Mouse (Mus musculus) lung, postnatal 0 days (tissue): Measurements from ENCODE around the gene Fktn. TPM values are rescaled to one million over a fixed set of nuclear protein-coding genes. Genes with fewer than 3 reads are reported as not detected.

Experiments
- ATAC-seq: fragments of 200-750 bp; cut with Nextera tagmentation; 2 replicates; pipeline ENCODE4 v1.8.0; 2017; ENCODE audit warnings: moderate library complexity
- DNase-seq: peaks from one replicate; pipeline ENCODE4 v3.0.0-alpha.2; 2016; ENCODE audit warnings: low spot score
- H3K27ac ChIP-seq: fragments of 300-500 bp; sonication (generic); 2 replicates; pipeline ENCODE4 v1.5.1; 2014; ENCODE audit warnings: antibody characterized with exemption, mild to moderate bottlenecking, low read length, mixed read lengths
- H3K27me3 ChIP-seq: fragments of 300-500 bp; sonication (generic); replicated peaks from 2 replicates; pipeline ENCODE4 v1.6.1; 2014; ENCODE audit warnings: low read length, mixed read lengths; ENCODE audit not compliant: insufficient read depth
- H3K36me3 ChIP-seq: fragments of 300-500 bp; sonication (generic); 2 replicates; pipeline ENCODE4 v1.6.1; 2014; ENCODE audit warnings: low read length, mixed read lengths; ENCODE audit not compliant: insufficient read depth
- H3K4me1 ChIP-seq: fragments of 300-500 bp; sonication (generic); 2 replicates; pipeline ENCODE4 v1.6.1; 2014; ENCODE audit warnings: antibody characterized with exemption, low read depth, low read length, mixed read lengths; ENCODE audit not compliant: insufficient read depth
- H3K4me2 ChIP-seq: fragments of 300-500 bp; sonication (generic); replicated peaks from 2 replicates; pipeline ENCODE4 v1.6.1; 2014; ENCODE audit warnings: low read depth, mild to moderate bottlenecking, low read length, moderate library complexity, mixed read lengths
- H3K4me3 ChIP-seq: fragments of 300-500 bp; sonication (generic); 2 replicates; pipeline ENCODE4 v1.5.1; 2014; ENCODE audit warnings: low read depth, low read length
- H3K9ac ChIP-seq: fragments of 300-500 bp; sonication (generic); replicated peaks from 2 replicates; pipeline ENCODE4 v1.6.1; 2014; ENCODE audit warnings: low read depth, mild to moderate bottlenecking
- H3K9me3 ChIP-seq: fragments of 300-500 bp; sonication (generic); 2 replicates; pipeline ENCODE4 v1.6.1; 2016; ENCODE audit warnings: low read length, mixed read lengths
- CTCF ChIP-seq: IDR thresholded peaks from 2 replicates; pipeline ENCODE4 v1.5.1; 2016; ENCODE audit warnings: antibody characterized with exemption, mild to moderate bottlenecking
- EP300 ChIP-seq: IDR thresholded peaks from 2 replicates; pipeline ENCODE4 v1.6.1; 2016; ENCODE audit warnings: antibody characterized with exemption, mild to moderate bottlenecking, control low read depth
- WGBS: fragments of 180-500 bp; shearing (Covaris S2); extraction: QIAGEN DNeasy Blood & Tissue Kit; methylation state at CpG from one replicate; pipeline ENCODE4 v1.1.7; 2014; 5-methylcytosine and 5-hydroxymethylcytosine counted together
- polyA plus RNA-seq: library from polyadenylated mRNA; unstranded; fragments of >200 nt; fragmentation: Nextera tagmentation; extraction: Ambion mirVana; gene quantifications from 2 replicates; pipeline ENCODE4 v1.2.1, GENCODE M21; 2015

The Fktn gene
- polyA plus RNA-seq, 1 experiment from 2014 or later = 8.8 TPM

- ATAC-seq (no peak), DNase-seq (peak; percentile 25)
- Histone ChIP-seq H3K9ac (no peak overlapping the region), H3K4me2 (no peak overlapping the region), H3K27me3 (no peaks in the 10 kb centered on the region), H3K36me3 (no peaks in the 10 kb centered on the region), H3K4me1 (0 out of 2 replicates have a peak, but pooled peaks cover 3% of the 10 kb centered on the region), H3K4me3 (no peak overlapping the region), H3K27ac (no peak overlapping the region), H3K9me3 (no peaks in the 10 kb centered on the region)
- 27% methylated on average over 14 of the region's 14 CpGs for WGBS
- TF ChIP-seq CTCF (no peak), EP300 (no peak)
Observed at GRCm38 (mm10) chr4:53782216-53783070, 68.6 kb downstream of the Fktn start.

GRCm38 (mm10) chr4:53785746-53786398, 72.1 kb downstream of the Fktn start:
- DNase-seq = no peak
- 77% methylated on average over 15 of the region's 15 CpGs for WGBS
- H3K9me3 ChIP-seq = no peaks in the 10 kb centered on the region
- no peaks in the 10 kb centered on the region for H3K27me3 ChIP-seq
- H3K4me2 ChIP-seq = no peak overlapping the region
- no peak overlapping the region for H3K27ac ChIP-seq
- TF ChIP-seq CTCF (no peak), EP300 (no peak)
- no peak for ATAC-seq
- no peaks in the 10 kb centered on the region for H3K4me1 ChIP-seq
- H3K36me3 ChIP-seq = no peaks in the 10 kb centered on the region
- no peak overlapping the region for H3K9ac ChIP-seq
- no peak overlapping the region for H3K4me3 ChIP-seq

DNA sequence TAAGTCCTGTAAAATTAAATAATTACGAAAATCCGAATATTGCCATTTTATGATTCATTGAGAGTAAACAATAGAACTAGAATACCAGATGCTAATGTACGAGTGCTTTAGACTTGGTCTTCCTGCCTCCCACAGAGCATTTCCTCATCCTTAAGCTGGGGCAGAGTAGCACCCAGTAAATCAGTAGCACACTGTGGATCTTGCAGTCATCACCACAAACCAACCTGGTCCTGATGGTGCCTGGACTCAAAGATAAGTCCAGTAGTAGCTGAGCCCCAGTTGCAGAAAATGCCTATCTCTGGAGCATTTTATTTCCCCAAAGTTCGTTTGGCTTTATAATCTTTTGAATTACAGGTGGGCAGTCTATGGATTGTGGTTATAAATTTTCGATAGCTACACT, 73.1 kb downstream of the Fktn start:
- Histone ChIP-seq H3K9me3 (no peaks in the 10 kb centered on the region), H3K9ac (no peak overlapping the region), H3K27me3 (no peaks in the 10 kb centered on the region), H3K4me3 (no peak overlapping the region), H3K36me3 (no peaks in the 10 kb centered on the region), H3K27ac (no peak overlapping the region), H3K4me2 (no peak overlapping the region), H3K4me1 (no peaks in the 10 kb centered on the region)
- WGBS = 68% methylated on average over 5 of the region's 5 CpGs
- DNase-seq (no peak), ATAC-seq (no peak)
- no peak for TF ChIP-seq EP300
- no peak for TF ChIP-seq CTCF

DNA sequence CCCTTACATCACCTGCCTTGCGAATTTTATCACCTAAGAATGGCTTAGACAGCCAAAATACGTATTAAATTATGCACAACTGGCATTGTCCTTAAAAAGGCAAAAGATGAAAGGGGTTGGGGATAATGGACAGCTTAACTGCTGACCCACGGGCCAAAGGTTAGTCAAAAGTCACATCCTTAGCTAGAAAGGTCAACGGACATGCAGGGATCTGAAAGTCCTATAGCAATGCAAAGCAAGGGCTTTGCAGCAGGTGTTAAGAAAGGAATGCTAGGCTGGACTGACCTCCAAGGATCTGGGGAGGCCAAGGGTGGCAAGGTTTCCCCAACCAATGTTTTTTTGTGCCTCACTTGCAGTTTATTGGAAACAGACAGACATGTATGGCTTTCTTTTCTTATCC, 75.5 kb downstream of the Fktn start:
- Histone ChIP-seq H3K27me3 (no peaks in the 10 kb centered on the region), H3K4me1 (no peaks in the 10 kb centered on the region), H3K9ac (no peak overlapping the region), H3K36me3 (no peaks in the 10 kb centered on the region), H3K27ac (no peak overlapping the region), H3K9me3 (no peaks in the 10 kb centered on the region), H3K4me2 (no peak overlapping the region), H3K4me3 (no peak overlapping the region)
- ATAC-seq = no peak
- TF ChIP-seq EP300 (no peak), CTCF (no peak)
- 45% methylated on average over 4 of the region's 4 CpGs for WGBS
- no peak for DNase-seq

- Histone ChIP-seq H3K9ac (no peak overlapping the region), H3K27me3 (no peaks in the 10 kb centered on the region), H3K4me3 (no peak overlapping the region), H3K4me1 (peaks cover 1% of the 10 kb centered on the region; the same call in 1 of the 2 replicates), H3K36me3 (no peaks in the 10 kb centered on the region), H3K4me2 (no peak overlapping the region), H3K9me3 (no peaks in the 10 kb centered on the region), H3K27ac (no peak overlapping the region)
- DNase-seq (no peak), ATAC-seq (no peak)
- TF ChIP-seq CTCF (no peak), EP300 (no peak)
- 80% methylated on average over 5 of the region's 5 CpGs for WGBS
Observed at GRCm38 (mm10) chr4:53794257-53794966, 80.6 kb downstream of the Fktn start.

DNA sequence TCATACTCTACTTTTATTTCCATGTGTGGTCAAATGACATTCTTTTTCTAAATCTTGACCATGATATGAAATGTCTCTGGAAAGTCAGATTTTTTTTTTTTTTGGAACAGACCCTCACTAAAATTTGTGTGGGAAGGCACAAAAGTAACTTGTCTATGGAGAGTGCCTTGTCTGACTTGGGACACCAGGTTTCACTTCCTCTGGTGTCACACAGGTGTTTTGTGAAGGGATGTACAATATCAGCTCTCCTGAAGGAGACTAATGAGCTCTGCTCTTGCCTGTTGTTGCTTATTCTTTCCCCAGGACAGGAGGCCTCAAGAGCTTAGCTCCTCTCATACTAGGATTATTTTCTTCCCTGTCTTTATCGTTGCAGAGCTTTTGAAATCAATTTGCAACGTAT, 81.3 kb downstream of the Fktn start:
- no peak for DNase-seq
- peaks cover 5% of the 10 kb centered on the region; the same call in 1 of the 2 replicates for H3K4me1 ChIP-seq
- TF ChIP-seq CTCF (no peak), EP300 (no peak)
- no peaks in the 10 kb centered on the region for H3K36me3 ChIP-seq
- H3K9ac ChIP-seq = no peak overlapping the region
- no peak overlapping the region for H3K4me2 ChIP-seq
- WGBS = 69% methylated on average over 2 of the region's 2 CpGs
- no peak overlapping the region for H3K4me3 ChIP-seq
- ATAC-seq = no peak
- no peak overlapping the region for H3K27ac ChIP-seq
- H3K27me3 ChIP-seq = no peaks in the 10 kb centered on the region
- no peaks in the 10 kb centered on the region for H3K9me3 ChIP-seq
